Mouse (Mus musculus) forebrain, embryonic 16.5 days (tissue): ENCODE results near the gene Tiam1. TPM values are rescaled to one million over a fixed set of nuclear protein-coding genes. Genes with fewer than 3 reads are reported as not detected.

ENCODE experiments used
- ATAC-seq: fragments of 200-750 bp; cut with Nextera tagmentation; 2 replicates; pipeline ENCODE4 v1.8.0; 2017; ENCODE audit warnings: mild to moderate bottlenecking, moderate library complexity
- H3K27ac ChIP-seq: fragments of 300-500 bp; sonication (generic); 2 replicates; pipeline ENCODE4 v1.5.1; 2014; ENCODE audit warnings: low read length, control low read depth
- H3K27me3 ChIP-seq: fragments of 300-500 bp; sonication (generic); replicated peaks from 2 replicates; pipeline ENCODE4 v1.6.1; 2014; ENCODE audit warnings: low read length; ENCODE audit not compliant: control insufficient read depth, insufficient read depth
- H3K36me3 ChIP-seq: fragments of 300-500 bp; sonication (generic); 2 replicates; pipeline ENCODE4 v1.6.1; 2014; ENCODE audit not compliant: control insufficient read depth, insufficient read depth
- H3K4me1 ChIP-seq: fragments of 300-500 bp; sonication (generic); replicated peaks from 2 replicates; pipeline ENCODE4 v1.6.1; 2014; ENCODE audit warnings: low read length; ENCODE audit not compliant: control insufficient read depth, insufficient read depth
- H3K4me2 ChIP-seq: fragments of 300-500 bp; sonication (generic); 2 replicates; pipeline ENCODE4 v1.6.1; 2014; ENCODE audit warnings: mild to moderate bottlenecking, low read length, control low read depth
- H3K4me3 ChIP-seq: fragments of 300-500 bp; sonication (generic); replicated peaks from 2 replicates; pipeline ENCODE4 v1.5.1; 2014; ENCODE audit warnings: mild to moderate bottlenecking, low read length, control low read depth
- H3K9ac ChIP-seq: fragments of 300-500 bp; sonication (generic); replicated peaks from 2 replicates; pipeline ENCODE4 v1.6.1; 2014; ENCODE audit warnings: low read depth, low read length, control low read depth
- H3K9me3 ChIP-seq: fragments of 300-500 bp; sonication (generic); 2 replicates; pipeline ENCODE4 v1.6.1; 2016; ENCODE audit warnings: low read length; ENCODE audit not compliant: control insufficient read depth
- WGBS: fragments of 180-500 bp; shearing (Covaris S2); extraction: QIAGEN DNeasy Blood & Tissue Kit; methylation state at CpG from one replicate; pipeline ENCODE4 v1.1.7; 2014; 5-methylcytosine and 5-hydroxymethylcytosine counted together
- polyA plus RNA-seq: library from polyadenylated mRNA; unstranded; fragments of >200 nt; fragmentation: Nextera tagmentation; extraction: Ambion mirVana; gene quantifications from 2 replicates; pipeline ENCODE4 v1.2.1, GENCODE M21; 2015

The Tiam1 gene
- polyA plus RNA-seq, 1 experiment from 2014 or later: 29.5 TPM

DNA sequence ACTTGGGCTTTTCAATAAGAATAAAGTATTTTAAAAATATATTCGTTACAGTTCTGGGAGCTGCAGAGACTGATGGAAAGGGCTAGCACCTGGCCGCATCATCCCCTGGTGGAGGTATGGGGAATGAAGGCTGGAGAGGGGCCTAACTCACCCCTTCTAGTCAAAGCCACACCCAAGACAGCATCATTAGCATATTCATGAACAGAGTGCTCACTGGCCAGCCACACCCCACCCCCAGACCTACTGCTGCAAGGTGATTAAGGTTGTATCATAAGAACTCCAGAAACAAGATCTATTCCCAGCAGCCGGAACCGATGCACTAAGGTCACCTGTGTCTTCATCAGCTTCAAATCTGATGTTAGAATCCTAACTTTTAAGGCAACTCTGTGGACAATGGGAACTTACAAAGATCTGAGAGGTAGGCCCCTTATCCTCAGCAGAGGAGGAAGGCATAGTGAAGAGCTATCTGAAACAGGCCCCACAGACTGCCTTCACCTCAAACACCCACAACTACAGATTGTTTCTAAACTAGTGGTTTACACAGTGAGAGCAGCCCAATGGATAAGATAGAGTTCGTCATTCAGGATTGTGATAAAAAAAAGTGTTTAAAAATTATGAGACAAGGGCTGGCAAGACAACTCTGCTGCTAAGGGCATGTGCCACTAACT is 153.1 kb downstream of the Tiam1 start:
- no peak overlapping the region for H3K27ac ChIP-seq
- H3K4me1 ChIP-seq: peaks cover 10% of the 10 kb centered on the region
- H3K9me3 ChIP-seq: no peaks in the 10 kb centered on the region
- no peak for ATAC-seq
- H3K4me3 ChIP-seq: no peak overlapping the region
- no peaks in the 10 kb centered on the region for H3K27me3 ChIP-seq
- H3K9ac ChIP-seq: no peak overlapping the region
- H3K4me2 ChIP-seq: no peak overlapping the region
- WGBS: 88% methylated on average over 5 of the region's 5 CpGs
- H3K36me3 ChIP-seq: no peaks in the 10 kb centered on the region

- H3K4me2 ChIP-seq: no peak overlapping the region
- ATAC-seq: no peak
- no peak overlapping the region for H3K27ac ChIP-seq
- H3K9me3 ChIP-seq: no peaks in the 10 kb centered on the region
- H3K9ac ChIP-seq: no peak overlapping the region
- H3K27me3 ChIP-seq: no peaks in the 10 kb centered on the region
- H3K4me1 ChIP-seq: 0 out of 2 replicates have a peak, but pooled peaks cover 5% of the 10 kb centered on the region
- H3K36me3 ChIP-seq: no peaks in the 10 kb centered on the region
- no peak overlapping the region for H3K4me3 ChIP-seq
- WGBS: 75% methylated on average over 10 of the region's 10 CpGs
Observed at GRCm38 (mm10) chr16:89989816-89990215, 153.8 kb downstream of the Tiam1 start.

DNA sequence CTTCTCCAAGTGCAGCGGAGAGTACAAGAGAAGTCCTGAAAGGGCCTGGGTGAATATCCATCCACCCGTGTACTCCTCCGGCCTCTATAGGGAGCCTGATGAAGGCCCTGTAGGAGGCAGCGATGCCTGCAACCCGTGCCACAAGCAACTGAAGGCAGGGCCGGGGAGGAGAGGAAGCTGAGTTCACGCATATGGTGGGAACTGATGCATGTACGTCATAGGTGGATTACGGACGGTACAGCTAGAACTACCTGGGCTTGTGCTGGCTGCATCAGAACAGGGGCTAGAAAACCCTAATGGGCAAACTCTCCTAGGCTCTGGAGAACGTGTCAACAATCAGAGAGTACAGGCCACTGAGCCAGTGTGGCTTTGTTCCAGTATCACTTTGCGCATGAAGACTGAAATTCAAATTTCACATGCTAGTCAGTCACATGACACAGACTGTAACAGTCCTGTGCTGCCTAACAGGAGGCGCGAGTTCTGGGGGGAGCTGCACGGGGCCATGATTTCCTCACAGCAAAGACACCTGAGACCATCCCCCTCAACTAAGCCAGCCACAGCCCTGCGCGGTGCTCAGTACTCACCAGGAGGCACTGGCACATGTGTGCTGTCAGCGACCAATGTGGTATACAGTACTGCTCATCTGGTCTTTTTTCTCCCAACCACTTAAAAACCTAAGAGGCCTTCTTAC is 156.8 kb downstream of the Tiam1 start:
- no peak overlapping the region for H3K4me2 ChIP-seq
- 0 out of 2 replicates have a peak, but pooled peaks cover 5% of the 10 kb centered on the region for H3K4me1 ChIP-seq
- no peaks in the 10 kb centered on the region for H3K9me3 ChIP-seq
- H3K27me3 ChIP-seq: no peaks in the 10 kb centered on the region
- 75% methylated on average over 18 of the region's 18 CpGs for WGBS
- H3K9ac ChIP-seq: no peak overlapping the region
- H3K4me3 ChIP-seq: no peak overlapping the region
- ATAC-seq: peak; percentile 42
- H3K27ac ChIP-seq: no peak overlapping the region
- no peaks in the 10 kb centered on the region for H3K36me3 ChIP-seq

GRCm38 (mm10) chr16:89985702-89986481 is 157.7 kb downstream of the Tiam1 start:
- 84% methylated on average over 20 of the region's 20 CpGs for WGBS
- no peak overlapping the region for H3K4me3 ChIP-seq
- H3K36me3 ChIP-seq: no peaks in the 10 kb centered on the region
- H3K27ac ChIP-seq: no peak overlapping the region
- H3K27me3 ChIP-seq: no peaks in the 10 kb centered on the region
- 0 out of 2 replicates have a peak, but pooled peaks cover 5% of the 10 kb centered on the region for H3K4me1 ChIP-seq
- no peak overlapping the region for H3K4me2 ChIP-seq
- no peak for ATAC-seq
- H3K9ac ChIP-seq: no peak overlapping the region
- no peaks in the 10 kb centered on the region for H3K9me3 ChIP-seq

DNA sequence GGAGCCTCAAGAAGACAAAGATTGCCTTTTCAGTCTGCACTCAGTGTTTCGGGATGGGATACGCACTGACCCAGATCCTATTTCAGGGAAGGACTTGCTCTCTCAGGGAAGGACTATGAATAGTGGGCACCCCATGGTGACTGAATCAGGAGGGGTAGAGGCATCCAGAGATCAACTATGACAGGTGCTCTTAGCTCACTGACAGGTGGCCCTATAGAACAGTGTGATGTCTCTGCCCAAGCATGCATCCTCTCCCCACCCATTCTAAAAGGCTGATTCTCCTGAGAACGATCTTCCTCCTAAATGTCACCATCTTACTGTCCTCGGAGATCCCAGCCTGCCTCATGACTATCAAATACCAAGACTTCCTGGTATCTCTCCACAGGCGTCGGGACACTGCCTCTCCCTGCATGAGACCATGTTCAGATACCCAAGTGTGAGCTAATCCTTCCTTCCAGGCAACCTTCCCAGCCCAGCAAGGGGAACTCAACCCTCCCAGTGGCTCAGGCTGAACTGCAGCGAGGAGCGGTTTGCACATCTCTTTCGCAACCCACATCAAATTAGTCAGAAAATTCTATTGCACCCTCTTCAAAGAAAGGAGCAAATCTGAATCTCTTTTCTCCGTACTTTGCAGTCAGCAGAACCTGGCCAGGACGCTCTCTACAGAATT is 163.4 kb downstream of the Tiam1 start:
- H3K27ac ChIP-seq: no peak overlapping the region
- WGBS: 89% methylated on average over 11 of the region's 11 CpGs
- no peak overlapping the region for H3K4me3 ChIP-seq
- H3K9ac ChIP-seq: no peak overlapping the region
- no peaks in the 10 kb centered on the region for H3K4me1 ChIP-seq
- no peaks in the 10 kb centered on the region for H3K9me3 ChIP-seq
- H3K4me2 ChIP-seq: no peak overlapping the region
- no peak for ATAC-seq
- no peaks in the 10 kb centered on the region for H3K27me3 ChIP-seq
- H3K36me3 ChIP-seq: no peaks in the 10 kb centered on the region

DNA sequence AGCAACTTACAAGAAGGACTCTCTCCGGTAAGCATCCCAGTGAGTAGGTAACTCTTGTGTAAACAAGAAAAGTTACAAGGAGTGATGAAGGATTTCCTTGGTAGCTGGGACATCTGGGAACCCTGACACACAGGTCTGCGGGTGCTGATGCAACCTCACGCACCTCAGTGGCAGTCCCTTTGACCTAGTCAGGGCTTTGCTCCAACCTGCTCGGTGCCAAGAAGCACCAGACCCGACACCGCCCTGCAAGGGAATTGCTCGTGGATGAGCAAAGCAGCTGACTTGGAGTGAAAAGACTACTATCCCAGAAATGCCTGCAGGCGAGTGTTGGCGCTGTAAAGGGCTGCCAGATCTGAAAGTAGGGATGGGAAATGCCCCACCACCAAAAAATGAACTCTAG is 168.1 kb downstream of the Tiam1 start:
- WGBS: 90% methylated on average over 9 of the region's 9 CpGs
- no peaks in the 10 kb centered on the region for H3K4me1 ChIP-seq
- ATAC-seq: no peak

GRCm38 (mm10) chr16:89973814-89974712 is 169.5 kb downstream of the Tiam1 start:
- 89% methylated on average over 16 of the region's 16 CpGs for WGBS
- ATAC-seq: no peak

More for the DNA sequence above, 168.1 kb downstream of the Tiam1 start:
- Histone ChIP-seq H3K9me3 (no peaks in the 10 kb centered on the region), H3K27ac (no peak overlapping the region), H3K4me2 (no peak overlapping the region), H3K9ac (no peak overlapping the region), H3K4me3 (no peak overlapping the region), H3K36me3 (no peaks in the 10 kb centered on the region), H3K27me3 (no peaks in the 10 kb centered on the region)

DNA sequence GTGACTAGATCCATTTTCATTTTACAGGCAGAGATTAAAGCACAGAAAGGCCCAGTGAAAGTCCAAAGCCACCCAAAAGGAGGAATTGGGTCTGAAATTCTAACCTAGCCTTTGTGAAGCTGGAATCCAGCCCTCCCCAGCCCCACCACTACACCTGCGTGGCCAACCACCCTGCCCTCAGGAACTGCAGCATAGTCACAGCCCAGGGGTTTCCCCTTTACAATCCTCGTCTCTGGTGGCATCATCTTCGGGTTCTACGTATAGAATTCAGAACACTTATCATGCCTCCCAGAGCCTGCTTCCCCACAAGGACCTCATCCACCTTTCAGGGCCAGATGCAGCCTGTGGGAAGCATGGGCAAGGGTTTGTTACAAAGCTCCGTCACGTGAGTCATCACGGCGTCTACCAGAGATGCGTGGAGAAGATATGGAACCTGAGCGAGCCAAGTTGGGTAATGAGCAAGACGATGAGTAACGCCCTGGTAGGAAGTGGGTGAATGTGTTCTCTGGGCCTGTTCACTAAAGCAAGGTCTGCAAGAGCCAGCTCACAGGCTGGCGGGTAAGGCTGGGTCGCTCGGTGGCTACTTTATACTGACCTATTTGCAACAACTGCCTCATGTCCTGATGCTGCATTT is 170.6 kb downstream of the Tiam1 start:
- H3K27ac ChIP-seq: no peak overlapping the region
- no peaks in the 10 kb centered on the region for H3K9me3 ChIP-seq
- no peaks in the 10 kb centered on the region for H3K27me3 ChIP-seq
- WGBS: 92% methylated on average over 15 of the region's 15 CpGs
- no peak overlapping the region for H3K4me2 ChIP-seq
- no peak overlapping the region for H3K4me3 ChIP-seq
- H3K9ac ChIP-seq: no peak overlapping the region
- H3K4me1 ChIP-seq: no peaks in the 10 kb centered on the region
- no peak for ATAC-seq
- H3K36me3 ChIP-seq: no peaks in the 10 kb centered on the region

More at GRCm38 (mm10) chr16:89973814-89974712, 169.5 kb downstream of the Tiam1 start:
- no peak overlapping the region for H3K4me2 ChIP-seq
- no peaks in the 10 kb centered on the region for H3K4me1 ChIP-seq
- H3K9me3 ChIP-seq: no peaks in the 10 kb centered on the region
- H3K4me3 ChIP-seq: no peak overlapping the region
- H3K27ac ChIP-seq: no peak overlapping the region
- no peaks in the 10 kb centered on the region for H3K36me3 ChIP-seq
- H3K27me3 ChIP-seq: no peaks in the 10 kb centered on the region
- H3K9ac ChIP-seq: no peak overlapping the region
